Mouse (Mus musculus): Measurements from ENCODE around the gene Mei1. TPM values are rescaled to one million over a fixed set of nuclear protein-coding genes. Genes with fewer than 3 reads are reported as not detected.
A peak's percentile ranks its signal among the peaks of the same experiment; 100 is the strongest.

Mei1 gene
- polyA plus RNA-seq, 1 experiment from 2014 or later: not detected

DNA sequence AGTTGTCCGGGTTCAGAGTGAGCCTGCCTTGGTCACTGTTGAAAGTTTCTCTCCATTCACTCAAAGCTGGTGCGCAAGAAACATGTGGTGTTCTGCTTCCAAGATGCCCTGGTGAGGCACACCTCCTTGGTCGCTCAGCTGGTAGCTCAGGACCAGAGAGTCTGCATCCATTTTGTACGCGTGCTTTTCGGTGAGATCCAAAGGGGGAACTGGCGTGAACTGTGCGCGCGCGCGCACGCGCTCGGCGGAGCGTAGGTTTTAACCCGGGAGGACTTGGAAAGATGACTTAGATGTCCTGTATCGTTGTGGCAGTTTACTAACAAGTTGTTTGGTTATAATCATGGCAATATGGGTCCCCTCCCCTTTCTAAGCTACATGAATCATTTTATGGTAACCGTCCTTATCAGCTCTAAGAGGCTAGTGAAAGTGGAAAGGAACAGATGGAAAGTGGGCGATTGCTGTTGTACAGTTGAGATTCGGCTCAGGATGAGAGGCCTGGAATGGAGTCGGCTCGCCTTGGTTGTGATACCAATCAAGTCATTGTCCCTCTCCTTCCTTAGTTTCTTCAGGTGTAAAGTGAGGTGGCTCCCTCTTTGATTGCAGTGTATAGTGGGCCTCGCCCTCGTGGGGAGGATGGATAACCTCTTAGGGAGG lies 2.1 kb downstream of the Mei1 start:
- Histone ChIP-seq H3K9ac (ENCODE audit: low read length) (no peak overlapping the region), H3K4me2 (ENCODE audit: low read depth, low read length, severe bottlenecking) (no peak overlapping the region), H3K4me3 (ENCODE audit: low read depth, low read length) (no peak overlapping the region), H3K27me3 (ENCODE audit: control insufficient read depth, insufficient read depth, low read length) (peaks cover 19% of the 10 kb centered on the region), H3K9me3 (ENCODE audit: control insufficient read depth, low read length) (no peaks in the 10 kb centered on the region; the same call in 1 of the 2 replicates), H3K27ac (ENCODE audit: low read depth, low read length) (no peak overlapping the region), H3K4me1 (replicated peaks; ENCODE audit: control insufficient read depth, insufficient read depth, low read length) (no peaks in the 10 kb centered on the region), H3K36me3 (ENCODE audit: control insufficient read depth, insufficient read depth, low read length) (no peaks in the 10 kb centered on the region)
- ATAC-seq (replicated peaks; ENCODE audit: low FRiP score) (no peak), DNase-seq (ENCODE audit: low spot score) (no peak)
- 92% methylated on average over 26 of the region's 26 CpGs for WGBS

DNA sequence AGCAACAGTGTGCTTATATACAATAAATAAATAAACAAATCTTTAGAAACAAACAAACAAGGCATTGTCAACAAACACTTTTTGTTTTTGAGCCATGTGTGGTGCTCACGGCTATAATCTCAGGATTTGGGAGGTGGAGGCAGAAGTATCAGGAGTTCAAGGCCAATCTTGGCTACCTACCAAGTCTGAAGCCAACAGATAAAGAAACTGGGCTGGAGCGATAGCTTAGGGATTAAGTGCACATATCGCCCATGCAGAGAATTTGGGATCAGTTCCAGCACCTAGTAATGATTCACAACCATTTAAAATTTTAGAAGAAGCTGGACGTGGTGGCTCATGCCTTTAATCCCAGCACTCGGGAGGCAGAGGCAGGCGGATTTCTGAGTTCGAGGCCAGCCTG lies 3.7 kb downstream of the Mei1 start:
- no peak overlapping the region for H3K4me3 ChIP-seq (ENCODE audit: low read depth, low read length)
- no peak overlapping the region for H3K4me2 ChIP-seq (ENCODE audit: low read depth, low read length, severe bottlenecking)
- H3K27ac ChIP-seq (ENCODE audit: low read depth, low read length): no peak overlapping the region
- H3K9ac ChIP-seq (ENCODE audit: low read length): no peak overlapping the region
- H3K36me3 ChIP-seq (ENCODE audit: control insufficient read depth, insufficient read depth, low read length): no peaks in the 10 kb centered on the region
- H3K9me3 ChIP-seq (ENCODE audit: control insufficient read depth, low read length): no peaks in the 10 kb centered on the region; the same call in 1 of the 2 replicates
- no peak for ATAC-seq (replicated peaks; ENCODE audit: low FRiP score)
- WGBS: 85% methylated on average over 7 of the region's 7 CpGs
- H3K27me3 ChIP-seq (ENCODE audit: control insufficient read depth, insufficient read depth, low read length): peaks cover 19% of the 10 kb centered on the region
- H3K4me1 ChIP-seq (replicated peaks; ENCODE audit: control insufficient read depth, insufficient read depth, low read length): no peaks in the 10 kb centered on the region
- DNase-seq (ENCODE audit: low spot score): no peak

DNA sequence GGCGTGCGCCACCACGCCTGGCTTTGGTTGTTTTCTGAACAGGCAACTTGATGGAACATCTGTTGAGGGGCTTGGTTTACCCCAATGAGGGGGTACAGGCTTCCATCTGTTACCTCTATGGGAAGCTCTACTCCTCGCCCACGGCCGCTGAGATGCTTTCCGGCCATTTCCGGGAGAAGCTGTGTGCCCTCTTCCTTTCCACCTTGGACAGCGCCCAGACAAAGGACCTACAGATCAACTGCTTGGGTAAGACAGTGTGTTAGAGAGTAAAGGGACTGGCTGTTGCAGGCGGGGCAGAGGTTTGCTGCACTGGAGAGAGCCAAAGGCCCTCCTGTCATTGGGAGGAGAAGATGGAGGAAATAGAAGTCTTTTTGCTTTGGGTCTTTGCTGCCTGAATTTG lies 10.1 kb downstream of the Mei1 start:
- 63% methylated on average over 10 of the region's 10 CpGs for WGBS
- no peak for ATAC-seq (replicated peaks; ENCODE audit: low FRiP score)
- Histone ChIP-seq H3K27ac (ENCODE audit: low read depth, low read length) (no peak overlapping the region), H3K4me3 (ENCODE audit: low read depth, low read length) (no peak overlapping the region), H3K36me3 (ENCODE audit: control insufficient read depth, insufficient read depth, low read length) (no peaks in the 10 kb centered on the region), H3K9ac (ENCODE audit: low read length) (no peak overlapping the region), H3K27me3 (ENCODE audit: control insufficient read depth, insufficient read depth, low read length) (no peaks in the 10 kb centered on the region), H3K9me3 (ENCODE audit: control insufficient read depth, low read length) (no peaks in the 10 kb centered on the region), H3K4me1 (replicated peaks; ENCODE audit: control insufficient read depth, insufficient read depth, low read length) (no peaks in the 10 kb centered on the region), H3K4me2 (ENCODE audit: low read depth, low read length, severe bottlenecking) (no peak overlapping the region)
- DNase-seq (ENCODE audit: low spot score): no peak

DNA sequence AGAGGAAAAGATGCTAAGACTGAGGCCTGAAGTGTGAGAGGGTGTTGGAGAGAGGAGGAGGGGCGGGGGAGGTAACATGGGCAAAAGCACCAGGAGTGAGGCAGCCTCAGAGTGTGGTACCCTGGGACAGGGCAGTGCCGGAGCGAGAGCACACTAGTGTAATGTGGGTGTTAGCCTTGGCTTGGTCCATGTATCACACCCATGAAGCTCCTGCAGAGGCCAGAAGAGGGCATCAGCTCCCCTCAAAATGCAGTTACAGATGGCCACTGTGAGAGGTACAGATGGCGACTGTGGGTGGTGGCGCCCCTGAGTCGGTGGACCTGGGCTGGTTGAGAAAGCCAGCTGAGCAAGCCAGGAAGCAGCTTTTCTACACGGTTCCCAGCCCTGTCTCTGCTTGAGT lies 11.4 kb downstream of the Mei1 start:
- no peaks in the 10 kb centered on the region for H3K9me3 ChIP-seq (ENCODE audit: control insufficient read depth, low read length)
- H3K9ac ChIP-seq (ENCODE audit: low read length): no peak overlapping the region
- H3K27me3 ChIP-seq (ENCODE audit: control insufficient read depth, insufficient read depth, low read length): no peaks in the 10 kb centered on the region
- no peak overlapping the region for H3K27ac ChIP-seq (ENCODE audit: low read depth, low read length)
- ATAC-seq (replicated peaks; ENCODE audit: low FRiP score) (no peak), DNase-seq (ENCODE audit: low spot score) (peak; percentile 63)
- 31% methylated on average over 7 of the region's 7 CpGs for WGBS
- no peak overlapping the region for H3K4me3 ChIP-seq (ENCODE audit: low read depth, low read length)
- H3K4me1 ChIP-seq (replicated peaks; ENCODE audit: control insufficient read depth, insufficient read depth, low read length): no peaks in the 10 kb centered on the region
- no peaks in the 10 kb centered on the region for H3K36me3 ChIP-seq (ENCODE audit: control insufficient read depth, insufficient read depth, low read length)
- no peak overlapping the region for H3K4me2 ChIP-seq (ENCODE audit: low read depth, low read length, severe bottlenecking)

DNA sequence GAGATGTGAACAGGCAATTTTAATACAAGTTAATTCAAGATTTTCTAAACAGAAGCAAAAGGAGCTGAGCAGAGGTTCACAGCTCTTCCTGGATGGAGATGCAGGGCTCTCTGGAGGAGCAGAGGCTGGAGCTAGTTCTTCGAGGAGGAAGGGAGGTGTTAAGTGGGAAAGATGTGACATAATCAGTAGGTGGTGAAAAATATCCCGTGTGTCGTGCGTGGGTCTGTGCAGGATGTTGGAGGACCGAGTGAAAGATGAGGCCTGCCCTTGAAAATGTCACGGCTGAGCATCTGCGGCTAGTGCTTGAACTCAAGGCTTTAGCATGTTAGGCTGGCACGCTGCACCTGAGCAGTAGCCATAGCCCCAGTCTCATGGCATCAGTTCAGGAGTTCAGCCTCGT lies 15.8 kb downstream of the Mei1 start:
- Histone ChIP-seq H3K4me2 (ENCODE audit: low read depth, low read length, severe bottlenecking) (no peak overlapping the region), H3K36me3 (ENCODE audit: control insufficient read depth, insufficient read depth, low read length) (no peaks in the 10 kb centered on the region), H3K9me3 (ENCODE audit: control insufficient read depth, low read length) (no peaks in the 10 kb centered on the region), H3K4me1 (replicated peaks; ENCODE audit: control insufficient read depth, insufficient read depth, low read length) (no peaks in the 10 kb centered on the region), H3K4me3 (ENCODE audit: low read depth, low read length) (no peak overlapping the region), H3K27me3 (ENCODE audit: control insufficient read depth, insufficient read depth, low read length) (no peaks in the 10 kb centered on the region), H3K9ac (ENCODE audit: low read length) (no peak overlapping the region), H3K27ac (ENCODE audit: low read depth, low read length) (no peak overlapping the region)
- no peak for DNase-seq (ENCODE audit: low spot score)
- 86% methylated on average over 9 of the region's 9 CpGs for WGBS
- no peak for ATAC-seq (replicated peaks; ENCODE audit: low FRiP score)

DNA sequence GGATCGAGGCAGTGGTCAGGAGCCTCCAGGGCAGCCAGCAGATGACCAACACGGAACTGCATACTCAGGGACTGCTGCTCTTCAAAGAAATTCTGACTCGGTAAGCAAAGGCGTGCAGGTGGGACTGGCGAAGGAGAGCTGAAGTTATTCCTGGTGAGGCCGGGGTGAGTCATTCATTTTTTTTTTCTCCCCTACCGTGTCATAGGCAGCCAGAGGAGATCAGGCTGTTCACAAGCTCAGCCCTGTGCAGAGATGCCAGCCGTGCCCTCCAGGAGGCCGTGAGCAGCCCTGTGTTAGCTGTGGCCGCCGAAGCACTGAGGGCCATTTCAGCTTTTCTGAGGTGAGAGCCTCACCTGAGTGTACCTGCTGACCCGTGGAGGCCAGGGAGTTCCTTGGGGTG lies 16.3 kb downstream of the Mei1 start:
- Histone ChIP-seq H3K9ac (ENCODE audit: low read length) (no peak overlapping the region), H3K27me3 (ENCODE audit: control insufficient read depth, insufficient read depth, low read length) (no peaks in the 10 kb centered on the region), H3K36me3 (ENCODE audit: control insufficient read depth, insufficient read depth, low read length) (no peaks in the 10 kb centered on the region), H3K4me2 (ENCODE audit: low read depth, low read length, severe bottlenecking) (no peak overlapping the region), H3K4me3 (ENCODE audit: low read depth, low read length) (no peak overlapping the region), H3K9me3 (ENCODE audit: control insufficient read depth, low read length) (no peaks in the 10 kb centered on the region), H3K27ac (ENCODE audit: low read depth, low read length) (no peak overlapping the region), H3K4me1 (replicated peaks; ENCODE audit: control insufficient read depth, insufficient read depth, low read length) (no peaks in the 10 kb centered on the region)
- no peak for DNase-seq (ENCODE audit: low spot score)
- WGBS: 88% methylated on average over 12 of the region's 12 CpGs
- no peak for ATAC-seq (replicated peaks; ENCODE audit: low FRiP score)

DNA sequence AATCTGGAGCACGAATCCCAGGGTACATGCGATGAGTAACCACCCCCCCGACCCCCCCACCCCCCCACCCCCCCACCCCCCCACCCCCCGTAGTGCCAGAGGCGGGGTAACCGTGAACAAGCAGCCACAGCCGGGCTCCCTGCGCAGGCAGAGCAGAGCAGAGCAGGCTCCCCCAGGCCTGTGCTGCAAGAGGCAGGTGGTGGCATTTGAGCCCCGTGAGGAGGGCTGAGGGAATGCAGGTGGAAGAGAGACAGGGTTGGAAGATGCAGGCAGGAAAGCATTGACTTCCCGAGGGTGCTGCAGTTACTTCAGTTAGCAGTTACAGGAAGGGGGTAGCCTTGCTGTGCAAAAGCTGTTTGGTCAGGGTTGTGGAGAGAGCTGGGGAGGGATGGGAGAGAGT lies 17.5 kb downstream of the Mei1 start:
- 22% methylated on average over 10 of the region's 10 CpGs for WGBS
- H3K4me1 ChIP-seq (replicated peaks; ENCODE audit: control insufficient read depth, insufficient read depth, low read length): no peaks in the 10 kb centered on the region
- no peak overlapping the region for H3K4me2 ChIP-seq (ENCODE audit: low read depth, low read length, severe bottlenecking)
- no peak overlapping the region for H3K9ac ChIP-seq (ENCODE audit: low read length)
- DNase-seq (ENCODE audit: low spot score) (no peak), ATAC-seq (replicated peaks; ENCODE audit: low FRiP score) (no peak)
- no peak overlapping the region for H3K27ac ChIP-seq (ENCODE audit: low read depth, low read length)
- no peaks in the 10 kb centered on the region for H3K27me3 ChIP-seq (ENCODE audit: control insufficient read depth, insufficient read depth, low read length)
- no peaks in the 10 kb centered on the region for H3K36me3 ChIP-seq (ENCODE audit: control insufficient read depth, insufficient read depth, low read length)
- H3K9me3 ChIP-seq (ENCODE audit: control insufficient read depth, low read length): no peaks in the 10 kb centered on the region
- H3K4me3 ChIP-seq (ENCODE audit: low read depth, low read length): no peak overlapping the region

DNA sequence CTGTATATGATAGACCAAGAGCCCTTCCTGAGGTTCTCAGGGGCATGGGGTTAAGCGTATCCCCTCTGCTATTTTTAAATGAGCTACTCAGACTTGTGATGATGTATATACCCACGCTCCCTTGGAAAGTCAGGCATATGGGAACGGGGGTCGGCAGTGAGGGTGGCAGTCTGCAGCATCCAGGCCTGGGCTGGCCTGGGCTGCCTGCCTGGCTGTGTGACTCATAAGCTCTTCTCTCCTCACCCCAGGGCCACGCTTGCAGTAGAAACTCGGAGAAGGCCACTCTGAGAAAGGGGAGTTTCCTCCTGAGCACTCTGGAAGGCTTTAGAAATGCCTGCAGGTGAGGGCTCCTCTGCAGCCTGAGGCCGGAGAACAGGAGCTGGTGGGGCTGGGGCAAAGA lies 21.3 kb downstream of the Mei1 start:
- no peak overlapping the region for H3K4me3 ChIP-seq (ENCODE audit: low read depth, low read length)
- H3K27ac ChIP-seq (ENCODE audit: low read depth, low read length): no peak overlapping the region
- DNase-seq (ENCODE audit: low spot score): no peak
- H3K9ac ChIP-seq (ENCODE audit: low read length): no peak overlapping the region
- no peaks in the 10 kb centered on the region for H3K36me3 ChIP-seq (ENCODE audit: control insufficient read depth, insufficient read depth, low read length)
- H3K9me3 ChIP-seq (ENCODE audit: control insufficient read depth, low read length): no peaks in the 10 kb centered on the region
- no peaks in the 10 kb centered on the region for H3K4me1 ChIP-seq (replicated peaks; ENCODE audit: control insufficient read depth, insufficient read depth, low read length)
- 79% methylated on average over 7 of the region's 7 CpGs for WGBS
- H3K27me3 ChIP-seq (ENCODE audit: control insufficient read depth, insufficient read depth, low read length): no peaks in the 10 kb centered on the region
- ATAC-seq (replicated peaks; ENCODE audit: low FRiP score): no peak
- H3K4me2 ChIP-seq (ENCODE audit: low read depth, low read length, severe bottlenecking): no peak overlapping the region

DNA sequence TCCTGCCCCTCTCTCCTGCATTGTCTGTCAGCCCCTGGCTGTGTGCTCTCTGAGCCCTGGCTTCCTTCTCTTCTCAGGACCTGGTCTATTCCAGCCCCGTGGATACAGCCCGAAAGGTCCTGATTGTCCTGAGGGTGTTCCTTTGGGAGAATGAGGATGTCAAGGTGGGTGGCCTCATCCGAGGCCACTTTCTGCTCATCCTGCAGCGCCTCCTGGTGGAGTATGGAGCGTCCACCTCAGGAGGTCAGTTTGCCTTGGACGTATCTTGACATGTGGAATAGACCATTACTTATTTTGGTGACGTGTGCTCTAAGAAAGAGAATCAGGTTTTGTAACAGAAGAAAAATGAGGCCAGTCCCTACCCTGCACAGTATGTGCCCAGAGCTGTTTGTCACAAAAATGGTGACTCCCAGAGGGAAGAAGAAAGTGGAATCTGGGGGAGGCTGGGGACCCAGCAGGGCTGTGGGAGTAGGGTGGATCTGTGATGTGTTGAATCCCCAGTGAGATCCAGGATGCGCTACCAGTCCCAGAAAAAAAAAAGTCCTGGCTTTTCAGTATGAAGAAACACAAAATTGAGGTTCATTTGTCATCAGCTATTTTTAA lies 37.3 kb downstream of the Mei1 start:
- no peak overlapping the region for H3K27ac ChIP-seq (ENCODE audit: low read depth, low read length)
- DNase-seq (ENCODE audit: low spot score): peak; percentile 77
- H3K4me2 ChIP-seq (ENCODE audit: low read depth, low read length, severe bottlenecking): no peak overlapping the region
- no peaks in the 10 kb centered on the region for H3K4me1 ChIP-seq (replicated peaks; ENCODE audit: control insufficient read depth, insufficient read depth, low read length)
- H3K4me3 ChIP-seq (ENCODE audit: low read depth, low read length): no peak overlapping the region
- no peaks in the 10 kb centered on the region for H3K27me3 ChIP-seq (ENCODE audit: control insufficient read depth, insufficient read depth, low read length)
- no peaks in the 10 kb centered on the region for H3K9me3 ChIP-seq (ENCODE audit: control insufficient read depth, low read length)
- no peaks in the 10 kb centered on the region for H3K36me3 ChIP-seq (ENCODE audit: control insufficient read depth, insufficient read depth, low read length)
- no peak overlapping the region for H3K9ac ChIP-seq (ENCODE audit: low read length)
- 23% methylated on average over 8 of the region's 8 CpGs for WGBS
- no peak for ATAC-seq (replicated peaks; ENCODE audit: low FRiP score)
